Mouse (Mus musculus) cerebellum, adult 8-10 months (tissue): Measurements from ENCODE around the gene Dnase1l3.
A peak's percentile ranks its signal among the peaks of the same experiment; 100 is the strongest.
"Not testable (repeated sequence)": the region's sequence is repeated elsewhere in the genome, so short reads cannot be mapped to it uniquely, and the experiment has no call there.

Experiments used
- DNase-seq: peaks from one replicate; pipeline ENCODE4 v3.0.0; 2022

The Dnase1l3 gene

GRCm38 (mm10) chr14:8011297-8011696 lies 16.9 kb upstream of the Dnase1l3 start:
- DNase-seq: no peak

- no peak for DNase-seq
Measured at GRCm38 (mm10) chr14:8007923-8008322, 13.6 kb upstream of the Dnase1l3 start.

GRCm38 (mm10) chr14:8007486-8007885 lies 13.1 kb upstream of the Dnase1l3 start:
- DNase-seq: no peak

GRCm38 (mm10) chr14:8007084-8007483 lies 12.7 kb upstream of the Dnase1l3 start:
- no peak for DNase-seq

GRCm38 (mm10) chr14:8006061-8006460 lies 11.7 kb upstream of the Dnase1l3 start:
- DNase-seq: not testable (repeated sequence)

- DNase-seq: no peak
Measured at GRCm38 (mm10) chr14:8003727-8004670, 9.6 kb upstream of the Dnase1l3 start.

- peak; percentile 71 for DNase-seq
Measured at GRCm38 (mm10) chr14:8003093-8003670, 8.8 kb upstream of the Dnase1l3 start.

GRCm38 (mm10) chr14:8002432-8003092 lies 8.2 kb upstream of the Dnase1l3 start, which contains the start of gene Abhd6:
Gene Abhd6 (plus strand): TSS chr14:8002902.
- peak; percentile 90 for DNase-seq

GRCm38 (mm10) chr14:8000831-8001685 lies 6.7 kb upstream of the Dnase1l3 start:
- no peak for DNase-seq

GRCm38 (mm10) chr14:8000247-8000646 lies 5.9 kb upstream of the Dnase1l3 start:
- DNase-seq: no peak

- DNase-seq: no peak
Measured at GRCm38 (mm10) chr14:7999435-7999834, 5.1 kb upstream of the Dnase1l3 start.

GRCm38 (mm10) chr14:7999030-7999429 lies 4.7 kb upstream of the Dnase1l3 start:
- no peak for DNase-seq

- DNase-seq: peak; percentile 92
Measured at GRCm38 (mm10) chr14:7997255-7997696, 2.9 kb upstream of the Dnase1l3 start.

- DNase-seq: no peak
Measured at GRCm38 (mm10) chr14:7992158-7992557, 2.2 kb downstream of the Dnase1l3 start.

GRCm38 (mm10) chr14:7991108-7991776 lies 3.1 kb downstream of the Dnase1l3 start:
- no peak for DNase-seq

GRCm38 (mm10) chr14:7989961-7990360 lies 4.4 kb downstream of the Dnase1l3 start:
- no peak for DNase-seq

GRCm38 (mm10) chr14:7989371-7989770 lies 5.0 kb downstream of the Dnase1l3 start:
- no peak for DNase-seq

- no peak for DNase-seq
Measured at GRCm38 (mm10) chr14:7986913-7987312, 7.5 kb downstream of the Dnase1l3 start.

- no peak for DNase-seq
Measured at GRCm38 (mm10) chr14:7981226-7981625, 13.1 kb downstream of the Dnase1l3 start.

- no peak for DNase-seq
Measured at GRCm38 (mm10) chr14:7978183-7978582, 16.2 kb downstream of the Dnase1l3 start.

- no peak for DNase-seq
Measured at GRCm38 (mm10) chr14:7977471-7977870, 16.9 kb downstream of the Dnase1l3 start.

- DNase-seq: no peak
Measured at GRCm38 (mm10) chr14:7975177-7975576, 19.2 kb downstream of the Dnase1l3 start.
